Mouse (Mus musculus): ENCODE data around the gene Atf5. TPM values are rescaled to one million over a fixed set of nuclear protein-coding genes. Genes with fewer than 3 reads are reported as not detected.
A peak's percentile ranks its signal among the peaks of the same experiment; 100 is the strongest.

Atf5 gene
- polyA plus RNA-seq, 1 experiment from 2014 or later, result 3.4 TPM

DNA sequence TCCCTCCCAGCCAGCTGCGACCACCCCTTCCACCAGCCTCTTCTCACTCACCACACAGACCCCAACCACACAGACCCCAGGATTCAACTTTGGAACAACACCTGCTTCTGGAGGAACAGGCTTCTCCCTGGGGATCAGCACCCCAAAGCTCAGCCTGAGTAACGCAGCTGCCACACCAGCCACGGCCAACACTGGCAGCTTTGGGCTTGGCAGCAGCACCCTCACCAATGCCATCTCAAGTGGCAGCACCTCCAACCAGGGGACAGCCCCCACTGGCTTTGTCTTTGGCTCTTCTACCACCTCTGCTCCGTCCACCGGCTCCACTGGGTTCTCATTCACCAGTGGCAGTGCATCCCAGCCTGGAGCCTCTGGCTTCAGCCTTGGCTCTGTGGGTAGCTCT is 12.2 kb upstream of the Atf5 start:
- Histone ChIP-seq H3K9ac (replicated peaks; ENCODE audit: low read depth, low read length) (no peak overlapping the region), H3K27me3 (replicated peaks; ENCODE audit: control insufficient read depth, insufficient read depth, low read length) (no peaks in the 10 kb centered on the region), H3K4me2 (ENCODE audit: low read length) (no peak overlapping the region), H3K9me3 (ENCODE audit: control insufficient read depth, low read length) (no peaks in the 10 kb centered on the region), H3K4me3 (replicated peaks; ENCODE audit: low read length) (no peak overlapping the region), H3K27ac (ENCODE audit: low read length) (no peak overlapping the region), H3K4me1 (replicated peaks; ENCODE audit: control insufficient read depth, insufficient read depth, low read length) (peaks cover 6% of the 10 kb centered on the region), H3K36me3 (ENCODE audit: control insufficient read depth, insufficient read depth) (peaks cover 22% of the 10 kb centered on the region)
- no peak for ATAC-seq
- 90% methylated on average over 5 of the region's 5 CpGs for WGBS

- Histone ChIP-seq H3K9ac (replicated peaks; ENCODE audit: low read depth, low read length) (no peak overlapping the region), H3K27ac (ENCODE audit: low read length) (no peak overlapping the region), H3K4me2 (ENCODE audit: low read length) (no peak overlapping the region), H3K27me3 (replicated peaks; ENCODE audit: control insufficient read depth, insufficient read depth, low read length) (no peaks in the 10 kb centered on the region), H3K36me3 (ENCODE audit: control insufficient read depth, insufficient read depth) (peaks cover 22% of the 10 kb centered on the region), H3K4me1 (replicated peaks; ENCODE audit: control insufficient read depth, insufficient read depth, low read length) (peaks cover 12% of the 10 kb centered on the region), H3K4me3 (replicated peaks; ENCODE audit: low read length) (no peak overlapping the region), H3K9me3 (ENCODE audit: control insufficient read depth, low read length) (no peaks in the 10 kb centered on the region)
- no peak for ATAC-seq
- 93% methylated on average over 3 of the region's 3 CpGs for WGBS
These were observed 10.3 kb upstream of the Atf5 start for GRCm38 (mm10) chr7:44826771-44827170.

DNA sequence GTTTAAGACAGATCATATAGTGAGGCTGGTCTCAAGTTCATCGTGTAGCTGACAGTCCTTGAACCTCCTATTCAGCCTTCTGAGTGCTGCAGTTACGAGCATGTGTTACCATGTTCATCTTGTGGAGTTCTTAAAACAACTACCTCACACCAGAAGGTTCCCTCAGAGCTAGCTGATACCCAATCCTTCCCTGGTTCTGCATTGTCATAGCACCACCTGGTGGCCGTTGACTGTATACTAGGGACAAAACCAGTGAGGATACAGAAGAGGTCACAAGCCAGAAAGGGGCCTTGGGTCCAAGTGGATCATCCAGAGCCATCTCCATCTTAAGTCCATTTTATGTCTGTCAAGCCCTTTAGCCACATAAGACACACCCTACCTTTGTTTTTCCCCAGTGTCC is 8.4 kb upstream of the Atf5 start:
- Histone ChIP-seq H3K36me3 (ENCODE audit: control insufficient read depth, insufficient read depth) (peaks cover 6% of the 10 kb centered on the region; the same call in 1 of the 2 replicates), H3K4me1 (replicated peaks; ENCODE audit: control insufficient read depth, insufficient read depth, low read length) (peaks cover 17% of the 10 kb centered on the region), H3K27ac (ENCODE audit: low read length) (no peak overlapping the region), H3K27me3 (replicated peaks; ENCODE audit: control insufficient read depth, insufficient read depth, low read length) (no peaks in the 10 kb centered on the region), H3K4me2 (ENCODE audit: low read length) (no peak overlapping the region), H3K9ac (replicated peaks; ENCODE audit: low read depth, low read length) (no peak overlapping the region), H3K9me3 (ENCODE audit: control insufficient read depth, low read length) (no peaks in the 10 kb centered on the region), H3K4me3 (replicated peaks; ENCODE audit: low read length) (no peak overlapping the region)
- WGBS, result 23% methylated on average over 3 of the region's 3 CpGs
- ATAC-seq, result peak; percentile 68

- H3K4me2 ChIP-seq (ENCODE audit: low read length), result no peak overlapping the region
- no peak overlapping the region for H3K4me3 ChIP-seq (replicated peaks; ENCODE audit: low read length)
- no peak for ATAC-seq
- WGBS, result 29% methylated on average over 7 of the region's 7 CpGs
- H3K36me3 ChIP-seq (ENCODE audit: control insufficient read depth, insufficient read depth), result no peaks in the 10 kb centered on the region
- H3K27ac ChIP-seq (ENCODE audit: low read length), result no peak overlapping the region
- no peaks in the 10 kb centered on the region for H3K27me3 ChIP-seq (replicated peaks; ENCODE audit: control insufficient read depth, insufficient read depth, low read length)
- no peaks in the 10 kb centered on the region for H3K9me3 ChIP-seq (ENCODE audit: control insufficient read depth, low read length)
- H3K9ac ChIP-seq (replicated peaks; ENCODE audit: low read depth, low read length), result no peak overlapping the region
- H3K4me1 ChIP-seq (replicated peaks; ENCODE audit: control insufficient read depth, insufficient read depth, low read length), result peaks cover 31% of the 10 kb centered on the region
These were observed 7.0 kb upstream of the Atf5 start for GRCm38 (mm10) chr7:44823409-44823808.

GRCm38 (mm10) chr7:44821666-44822448 is 5.4 kb upstream of the Atf5 start:
- Histone ChIP-seq H3K36me3 (ENCODE audit: control insufficient read depth, insufficient read depth) (no peaks in the 10 kb centered on the region), H3K27me3 (replicated peaks; ENCODE audit: control insufficient read depth, insufficient read depth, low read length) (no peaks in the 10 kb centered on the region), H3K9ac (replicated peaks; ENCODE audit: low read depth, low read length) (no peak overlapping the region), H3K27ac (ENCODE audit: low read length) (no peak overlapping the region), H3K4me1 (replicated peaks; ENCODE audit: control insufficient read depth, insufficient read depth, low read length) (peaks cover 47% of the 10 kb centered on the region), H3K4me3 (replicated peaks; ENCODE audit: low read length) (no peak overlapping the region), H3K9me3 (ENCODE audit: control insufficient read depth, low read length) (no peaks in the 10 kb centered on the region), H3K4me2 (ENCODE audit: low read length) (no peak overlapping the region)
- whole genome bisulfite sequencing, result 86% methylated on average over 7 of the region's 7 CpGs
- no peak for ATAC-seq

DNA sequence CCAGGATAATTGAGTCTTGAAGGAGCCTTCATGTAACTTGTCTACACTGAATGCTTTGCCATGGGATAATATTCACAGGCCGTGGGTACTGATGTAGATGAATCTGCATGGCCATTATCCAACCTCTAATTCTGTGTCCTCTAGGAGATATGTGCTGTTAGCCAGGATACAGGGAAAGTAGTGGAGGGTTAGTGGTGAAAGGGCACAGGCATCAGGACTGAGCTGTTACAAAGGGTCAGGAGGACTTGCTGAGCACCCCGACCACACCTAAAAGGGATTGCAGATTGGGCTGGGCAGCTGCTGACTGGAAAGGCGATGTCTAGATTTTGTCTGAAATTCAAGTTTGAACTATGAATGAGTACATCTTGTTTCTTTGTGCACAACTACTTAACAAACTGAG is 4.1 kb upstream of the Atf5 start:
- ATAC-seq, result no peak
- H3K4me3 ChIP-seq (replicated peaks; ENCODE audit: low read length), result no peak overlapping the region
- peaks cover 47% of the 10 kb centered on the region for H3K4me1 ChIP-seq (replicated peaks; ENCODE audit: control insufficient read depth, insufficient read depth, low read length)
- 76% methylated on average over 3 of the region's 3 CpGs for WGBS
- H3K27me3 ChIP-seq (replicated peaks; ENCODE audit: control insufficient read depth, insufficient read depth, low read length), result no peaks in the 10 kb centered on the region
- H3K4me2 ChIP-seq (ENCODE audit: low read length), result no peak overlapping the region
- H3K9me3 ChIP-seq (ENCODE audit: control insufficient read depth, low read length), result no peaks in the 10 kb centered on the region
- H3K36me3 ChIP-seq (ENCODE audit: control insufficient read depth, insufficient read depth), result no peaks in the 10 kb centered on the region
- H3K27ac ChIP-seq (ENCODE audit: low read length), result no peak overlapping the region
- H3K9ac ChIP-seq (replicated peaks; ENCODE audit: low read depth, low read length), result no peak overlapping the region

- Histone ChIP-seq H3K4me2 (ENCODE audit: low read length) (no peak overlapping the region), H3K27me3 (replicated peaks; ENCODE audit: control insufficient read depth, insufficient read depth, low read length) (no peaks in the 10 kb centered on the region)
- WGBS, result 59% methylated on average over 5 of the region's 5 CpGs
These were observed 3.4 kb upstream of the Atf5 start for GRCm38 (mm10) chr7:44819863-44820262.

GRCm38 (mm10) chr7:44819391-44819790 is 2.9 kb upstream of the Atf5 start:
- 93% methylated on average over 2 of the region's 2 CpGs for WGBS
- Histone ChIP-seq H3K36me3 (ENCODE audit: control insufficient read depth, insufficient read depth) (no peaks in the 10 kb centered on the region), H3K4me2 (ENCODE audit: low read length) (peak overlapping the region; percentile 80), H3K27ac (ENCODE audit: low read length) (no peak overlapping the region), H3K9me3 (ENCODE audit: control insufficient read depth, low read length) (no peaks in the 10 kb centered on the region), H3K9ac (replicated peaks; ENCODE audit: low read depth, low read length) (peak overlapping the region; percentile 50), H3K4me3 (replicated peaks; ENCODE audit: low read length) (no peak overlapping the region; the same call in 1 of the 2 replicates), H3K4me1 (replicated peaks; ENCODE audit: control insufficient read depth, insufficient read depth, low read length) (peaks cover 48% of the 10 kb centered on the region), H3K27me3 (replicated peaks; ENCODE audit: control insufficient read depth, insufficient read depth, low read length) (no peaks in the 10 kb centered on the region)
- no peak for ATAC-seq

More at GRCm38 (mm10) chr7:44819863-44820262, 3.4 kb upstream of the Atf5 start:
- H3K9ac ChIP-seq (replicated peaks; ENCODE audit: low read depth, low read length), result 0 out of 2 replicates have a peak overlapping the region, but pooled peaks have one; percentile 5
- H3K4me1 ChIP-seq (replicated peaks; ENCODE audit: control insufficient read depth, insufficient read depth, low read length), result peaks cover 50% of the 10 kb centered on the region
- H3K9me3 ChIP-seq (ENCODE audit: control insufficient read depth, low read length), result no peaks in the 10 kb centered on the region
- no peak for ATAC-seq
- H3K36me3 ChIP-seq (ENCODE audit: control insufficient read depth, insufficient read depth), result no peaks in the 10 kb centered on the region
- no peak overlapping the region for H3K4me3 ChIP-seq (replicated peaks; ENCODE audit: low read length)
- no peak overlapping the region for H3K27ac ChIP-seq (ENCODE audit: low read length)

GRCm38 (mm10) chr7:44818751-44819235 is 2.3 kb upstream of the Atf5 start:
- Histone ChIP-seq H3K4me2 (ENCODE audit: low read length) (peak overlapping the region; percentile 80), H3K36me3 (ENCODE audit: control insufficient read depth, insufficient read depth) (no peaks in the 10 kb centered on the region), H3K4me1 (replicated peaks; ENCODE audit: control insufficient read depth, insufficient read depth, low read length) (peaks cover 48% of the 10 kb centered on the region), H3K9ac (replicated peaks; ENCODE audit: low read depth, low read length) (peak overlapping the region; percentile 50), H3K9me3 (ENCODE audit: control insufficient read depth, low read length) (no peaks in the 10 kb centered on the region), H3K27ac (ENCODE audit: low read length) (0 out of 2 replicates have a peak overlapping the region, but pooled peaks have one; percentile 27), H3K4me3 (replicated peaks; ENCODE audit: low read length) (peak overlapping the region; percentile 25), H3K27me3 (replicated peaks; ENCODE audit: control insufficient read depth, insufficient read depth, low read length) (no peaks in the 10 kb centered on the region)
- no peak for ATAC-seq
- WGBS, result 18% methylated on average over 6 of the region's 6 CpGs

Measured in forebrain, embryonic 16.5 days (tissue).